ENCODE assay signal across 15 mouse cellular contexts in genomic region chr14:29648721-29649120, GRCm38 (mm10).
A peak's percentile ranks its signal among the peaks of the same experiment; 100 is the strongest.
DNase-seq lines count a peak whose midpoint lies in the region; ATAC-seq lines count a peak whose summit lies in the region.
"Had no signal": no experiment of that assay in that cellular context is flagged by ENCODE, and none has a peak within 500 bp of the region (broad histone marks: within the 10 kb centered on the region; RNA-seq: fewer than 3 reads in every experiment).

No protein-coding gene starts in this region.

- no peaks in the 10 kb centered on the region for H3K36me3 ChIP-seq in forebrain, embryonic 14.5 days (ENCODE audit: control insufficient read depth, insufficient read depth, low read length)
- H3K36me3 ChIP-seq in forebrain, embryonic 13.5 days (ENCODE audit: poor library complexity, severe bottlenecking): no peaks in the 10 kb centered on the region
- no peaks in the 10 kb centered on the region for H3K36me3 ChIP-seq in neural tube, embryonic 13.5 days
- H3K36me3 ChIP-seq in forebrain, embryonic 16.5 days (ENCODE audit: control insufficient read depth, insufficient read depth): no peaks in the 10 kb centered on the region
- no peaks in the 10 kb centered on the region for H3K36me3 ChIP-seq in embryonic facial prominence, embryonic 10.5 days (replicated peaks)
- H3K36me3 ChIP-seq: midbrain, embryonic 12.5 days had no signal

- ATAC-seq in forebrain, embryonic 14.5 days: no peak
- no peak for ATAC-seq in forebrain, embryonic 13.5 days
- ATAC-seq in neural tube, embryonic 13.5 days (ENCODE audit: low read depth): no peak
- no peak for ATAC-seq in forebrain, embryonic 16.5 days
- ATAC-seq: intestine, embryonic 16.5 days had no signal

- WGBS in forebrain, embryonic 14.5 days: 53% methylated on average over 6 of the region's 6 CpGs
- 45% methylated on average over 6 of the region's 6 CpGs for WGBS in forebrain, embryonic 13.5 days
- WGBS in neural tube, embryonic 13.5 days: 44% methylated on average over 6 of the region's 6 CpGs
- 54% methylated on average over 6 of the region's 6 CpGs for WGBS in forebrain, embryonic 16.5 days
- WGBS in embryonic facial prominence, embryonic 10.5 days: 59% methylated on average over 6 of the region's 6 CpGs

- H3K9ac ChIP-seq in forebrain, embryonic 14.5 days (ENCODE audit: low read length): no peak overlapping the region
- H3K9ac ChIP-seq in forebrain, embryonic 13.5 days: no peak overlapping the region
- H3K9ac ChIP-seq in neural tube, embryonic 13.5 days: no peak overlapping the region
- H3K9ac ChIP-seq in forebrain, embryonic 16.5 days (replicated peaks; ENCODE audit: low read depth, low read length): no peak overlapping the region
- H3K9ac ChIP-seq: midbrain, embryonic 12.5 days had no signal

- DNase-seq in forebrain, embryonic 14.5 days (ENCODE audit: low spot score): no peak
- DNase-seq in neural tube, embryonic 10.5 days (ENCODE audit: extremely low spot score, low spot score): no peak
- DNase-seq in embryonic facial prominence, embryonic 10.5 days (ENCODE audit: low spot score): no peak
- DNase-seq in gastrocnemius, postnatal 25 days: no peak
- no peak for DNase-seq in kidney, postnatal 14 days
- DNase-seq: adrenal gland, adult 8-10 months; kidney, postnatal 36 days; lung, postnatal 10 days; right cerebral cortex, postnatal 4 days had no signal

- no peaks in the 10 kb centered on the region for H3K9me3 ChIP-seq in forebrain, embryonic 14.5 days (replicated peaks; ENCODE audit: control insufficient read depth, low read length)
- H3K9me3 ChIP-seq in forebrain, embryonic 13.5 days (replicated peaks): no peaks in the 10 kb centered on the region
- H3K9me3 ChIP-seq in neural tube, embryonic 13.5 days: no peaks in the 10 kb centered on the region
- no peaks in the 10 kb centered on the region for H3K9me3 ChIP-seq in forebrain, embryonic 16.5 days (ENCODE audit: control insufficient read depth, low read length)
- no peaks in the 10 kb centered on the region for H3K9me3 ChIP-seq in embryonic facial prominence, embryonic 10.5 days
- H3K9me3 ChIP-seq: midbrain, embryonic 12.5 days had no signal

- no peak overlapping the region for H3K4me3 ChIP-seq in forebrain, embryonic 14.5 days (ENCODE audit: low read depth, low read length)
- no peak overlapping the region for H3K4me3 ChIP-seq in forebrain, embryonic 13.5 days
- no peak overlapping the region for H3K4me3 ChIP-seq in neural tube, embryonic 13.5 days
- H3K4me3 ChIP-seq in forebrain, embryonic 16.5 days (replicated peaks; ENCODE audit: low read length): no peak overlapping the region
- H3K4me3 ChIP-seq in embryonic facial prominence, embryonic 10.5 days: no peak overlapping the region
- H3K4me3 ChIP-seq: midbrain, embryonic 12.5 days had no signal

- H3K4me2 ChIP-seq in forebrain, embryonic 14.5 days (ENCODE audit: low read length): no peak overlapping the region
- H3K4me2 ChIP-seq in forebrain, embryonic 13.5 days: no peak overlapping the region
- H3K4me2 ChIP-seq in neural tube, embryonic 13.5 days: no peak overlapping the region
- no peak overlapping the region for H3K4me2 ChIP-seq in forebrain, embryonic 16.5 days (ENCODE audit: low read length)
- H3K4me2 ChIP-seq: liver, embryonic 11.5 days; midbrain, embryonic 12.5 days had no signal

- peak overlapping the region; percentile 44; the same call in 1 of the 2 replicates for H3K27ac ChIP-seq in forebrain, embryonic 14.5 days (ENCODE audit: low read depth, low read length)
- H3K27ac ChIP-seq in forebrain, embryonic 13.5 days: no peak overlapping the region
- H3K27ac ChIP-seq in neural tube, embryonic 13.5 days (replicated peaks): peak overlapping the region; percentile 52; the same call in 1 of the 2 replicates
- H3K27ac ChIP-seq in forebrain, embryonic 16.5 days (ENCODE audit: low read length): peak overlapping the region; percentile 42; the same call in 1 of the 2 replicates
- H3K27ac ChIP-seq in embryonic facial prominence, embryonic 10.5 days (replicated peaks): no peak overlapping the region; the same call in 1 of the 2 replicates
- H3K27ac ChIP-seq: midbrain, embryonic 12.5 days had no signal

- H3K4me1 ChIP-seq in forebrain, embryonic 14.5 days (ENCODE audit: control insufficient read depth, insufficient read depth, low read length): no peaks in the 10 kb centered on the region
- peaks cover 8% of the 10 kb centered on the region; the same call in 1 of the 2 replicates for H3K4me1 ChIP-seq in forebrain, embryonic 13.5 days
- H3K4me1 ChIP-seq in neural tube, embryonic 13.5 days (replicated peaks): peaks cover 8% of the 10 kb centered on the region
- H3K4me1 ChIP-seq in forebrain, embryonic 16.5 days (replicated peaks; ENCODE audit: control insufficient read depth, insufficient read depth, low read length): peaks cover 4% of the 10 kb centered on the region; the same call in 1 of the 2 replicates
- 0 out of 2 replicates have a peak, but pooled peaks cover 4% of the 10 kb centered on the region for H3K4me1 ChIP-seq in embryonic facial prominence, embryonic 10.5 days

- no peaks in the 10 kb centered on the region for H3K27me3 ChIP-seq in forebrain, embryonic 14.5 days (replicated peaks; ENCODE audit: control insufficient read depth, insufficient read depth, low read length)
- no peaks in the 10 kb centered on the region for H3K27me3 ChIP-seq in forebrain, embryonic 13.5 days
- no peaks in the 10 kb centered on the region for H3K27me3 ChIP-seq in neural tube, embryonic 13.5 days
- no peaks in the 10 kb centered on the region for H3K27me3 ChIP-seq in forebrain, embryonic 16.5 days (replicated peaks; ENCODE audit: control insufficient read depth, insufficient read depth, low read length)
- no peaks in the 10 kb centered on the region for H3K27me3 ChIP-seq in embryonic facial prominence, embryonic 10.5 days (replicated peaks; ENCODE audit: low read depth, poor library complexity, severe bottlenecking)
- H3K27me3 ChIP-seq: midbrain, embryonic 12.5 days had no signal

Comparison
In these comparisons a context has a peak if more than half of its experiments do, and no peak if none do; other contexts are left out.
1. H3K27ac ChIP-seq: peak in forebrain, embryonic 14.5 days (single experiment), neural tube, embryonic 13.5 days (single experiment) and forebrain, embryonic 16.5 days (single experiment); none in forebrain, embryonic 13.5 days (single experiment) and embryonic facial prominence, embryonic 10.5 days (single experiment).